Mouse (Mus musculus): ENCODE results near the gene Fam131b. TPM values are rescaled to one million over a fixed set of nuclear protein-coding genes. Genes with fewer than 3 reads are reported as not detected.

Gene Fam131b
- polyA plus RNA-seq, 1 experiment from 2014 or later = 4.0 TPM

GRCm38 (mm10) chr6:42310427-42311053 lies 13.9 kb downstream of the Fam131b start:
- Histone ChIP-seq H3K4me3 (no peak overlapping the region), H3K9ac (no peak overlapping the region), H3K36me3 (ENCODE audit: poor library complexity, severe bottlenecking) (peaks cover 84% of the 10 kb centered on the region), H3K27ac (no peak overlapping the region), H3K27me3 (no peaks in the 10 kb centered on the region), H3K4me2 (no peak overlapping the region), H3K9me3 (replicated peaks) (no peaks in the 10 kb centered on the region), H3K4me1 (no peaks in the 10 kb centered on the region)
- no peak for ATAC-seq
- WGBS = 94% methylated on average over 2 of the region's 2 CpGs

- Histone ChIP-seq H3K4me1 (no peaks in the 10 kb centered on the region), H3K9me3 (replicated peaks) (no peaks in the 10 kb centered on the region), H3K27me3 (no peaks in the 10 kb centered on the region), H3K4me2 (no peak overlapping the region), H3K4me3 (no peak overlapping the region), H3K27ac (no peak overlapping the region), H3K9ac (no peak overlapping the region), H3K36me3 (ENCODE audit: poor library complexity, severe bottlenecking) (peaks cover 89% of the 10 kb centered on the region)
- ATAC-seq = no peak
- 50% methylated on average over 8 of the region's 8 CpGs for WGBS
Measured at GRCm38 (mm10) chr6:42309816-42310378, 14.5 kb downstream of the Fam131b start.

GRCm38 (mm10) chr6:42299362-42299761 lies 25.1 kb downstream of the Fam131b start:
- no peaks in the 10 kb centered on the region for H3K4me1 ChIP-seq
- 95% methylated on average over 5 of the region's 5 CpGs for WGBS
- H3K4me2 ChIP-seq = no peak overlapping the region
- no peak overlapping the region for H3K9ac ChIP-seq
- peaks cover 56% of the 10 kb centered on the region for H3K36me3 ChIP-seq (ENCODE audit: poor library complexity, severe bottlenecking)
- ATAC-seq = no peak
- H3K27me3 ChIP-seq = no peaks in the 10 kb centered on the region
- no peak overlapping the region for H3K27ac ChIP-seq
- no peaks in the 10 kb centered on the region for H3K9me3 ChIP-seq (replicated peaks)
- no peak overlapping the region for H3K4me3 ChIP-seq

GRCm38 (mm10) chr6:42295549-42296094 lies 28.8 kb downstream of the Fam131b start:
- no peak for ATAC-seq
- H3K9me3 ChIP-seq (replicated peaks) = no peaks in the 10 kb centered on the region
- no peak overlapping the region for H3K4me2 ChIP-seq
- no peak overlapping the region for H3K4me3 ChIP-seq
- no peaks in the 10 kb centered on the region for H3K4me1 ChIP-seq
- H3K27ac ChIP-seq = no peak overlapping the region
- H3K27me3 ChIP-seq = no peaks in the 10 kb centered on the region
- 87% methylated on average over 3 of the region's 3 CpGs for WGBS
- H3K36me3 ChIP-seq (ENCODE audit: poor library complexity, severe bottlenecking) = peaks cover 80% of the 10 kb centered on the region
- H3K9ac ChIP-seq = no peak overlapping the region

- no peak overlapping the region for H3K4me2 ChIP-seq
- no peaks in the 10 kb centered on the region for H3K9me3 ChIP-seq (replicated peaks)
- H3K4me3 ChIP-seq = no peak overlapping the region
- 90% methylated on average over 6 of the region's 6 CpGs for WGBS
- no peaks in the 10 kb centered on the region for H3K4me1 ChIP-seq
- H3K36me3 ChIP-seq (ENCODE audit: poor library complexity, severe bottlenecking) = peaks cover 67% of the 10 kb centered on the region
- no peaks in the 10 kb centered on the region for H3K27me3 ChIP-seq
- ATAC-seq = no peak
- no peak overlapping the region for H3K27ac ChIP-seq
- no peak overlapping the region for H3K9ac ChIP-seq
Measured at GRCm38 (mm10) chr6:42293327-42293726, 31.1 kb downstream of the Fam131b start.

- no peaks in the 10 kb centered on the region for H3K27me3 ChIP-seq
- peaks cover 69% of the 10 kb centered on the region for H3K36me3 ChIP-seq (ENCODE audit: poor library complexity, severe bottlenecking)
- no peak overlapping the region for H3K4me3 ChIP-seq
- no peak for ATAC-seq
- no peaks in the 10 kb centered on the region for H3K9me3 ChIP-seq (replicated peaks)
- H3K9ac ChIP-seq = no peak overlapping the region
- H3K4me1 ChIP-seq = no peaks in the 10 kb centered on the region
- no peak overlapping the region for H3K4me2 ChIP-seq
- H3K27ac ChIP-seq = no peak overlapping the region
Measured at GRCm38 (mm10) chr6:42287562-42287961, 36.9 kb downstream of the Fam131b start.

- 83% methylated on average over 5 of the region's 5 CpGs for WGBS
- Histone ChIP-seq H3K4me3 (no peak within 1 kb of the TSS), H3K36me3 (ENCODE audit: poor library complexity, severe bottlenecking) (peaks cover 68% of the 10 kb centered on the region), H3K4me1 (no peaks in the 10 kb centered on the region), H3K9me3 (replicated peaks) (no peaks in the 10 kb centered on the region), H3K4me2 (no peak within 1 kb of the TSS), H3K9ac (no peak within 1 kb of the TSS), H3K27ac (no peak within 1 kb of the TSS), H3K27me3 (no peaks in the 10 kb centered on the region)
- no peak for ATAC-seq
Measured at GRCm38 (mm10) chr6:42286448-42286847, 38.0 kb downstream of the Fam131b start, which contains the start of gene Clcn1. TSS of gene Clcn1 (plus strand) at chr6:42286685.

GRCm38 (mm10) chr6:42282865-42283528 lies 41.4 kb downstream of the Fam131b start:
- no peak for ATAC-seq
- Histone ChIP-seq H3K4me3 (no peak overlapping the region), H3K9me3 (replicated peaks) (no peaks in the 10 kb centered on the region), H3K9ac (no peak overlapping the region), H3K27ac (no peak overlapping the region), H3K36me3 (ENCODE audit: poor library complexity, severe bottlenecking) (peaks cover 84% of the 10 kb centered on the region), H3K27me3 (no peaks in the 10 kb centered on the region), H3K4me2 (no peak overlapping the region), H3K4me1 (no peaks in the 10 kb centered on the region)
- 80% methylated on average over 5 of the region's 5 CpGs for WGBS

GRCm38 (mm10) chr6:42276151-42276550 lies 48.3 kb downstream of the Fam131b start:
- no peaks in the 10 kb centered on the region for H3K9me3 ChIP-seq (replicated peaks)
- H3K9ac ChIP-seq = no peak overlapping the region
- peaks cover 88% of the 10 kb centered on the region for H3K36me3 ChIP-seq (ENCODE audit: poor library complexity, severe bottlenecking)
- no peak for ATAC-seq
- no peak overlapping the region for H3K4me2 ChIP-seq
- H3K27ac ChIP-seq = no peak overlapping the region
- no peaks in the 10 kb centered on the region for H3K27me3 ChIP-seq
- 38% methylated on average over 2 of the region's 2 CpGs for WGBS
- H3K4me3 ChIP-seq = no peak overlapping the region
- H3K4me1 ChIP-seq = peaks cover 6% of the 10 kb centered on the region; the same call in 1 of the 2 replicates

- ATAC-seq = no peak
- Histone ChIP-seq H3K36me3 (ENCODE audit: poor library complexity, severe bottlenecking) (peaks cover 76% of the 10 kb centered on the region), H3K4me3 (no peak overlapping the region), H3K4me2 (no peak overlapping the region), H3K4me1 (peaks cover 23% of the 10 kb centered on the region), H3K27ac (no peak overlapping the region), H3K9me3 (replicated peaks) (no peaks in the 10 kb centered on the region), H3K9ac (no peak overlapping the region), H3K27me3 (no peaks in the 10 kb centered on the region)
Measured at GRCm38 (mm10) chr6:42270817-42271216, 53.6 kb downstream of the Fam131b start.

GRCm38 (mm10) chr6:42265391-42266330 lies 58.8 kb downstream of the Fam131b start:
- peak overlapping the region; percentile 96 for H3K9ac ChIP-seq
- H3K36me3 ChIP-seq (ENCODE audit: poor library complexity, severe bottlenecking) = peaks cover 34% of the 10 kb centered on the region
- under 1% methylated on average over 21 of the region's 21 CpGs for WGBS
- peak overlapping the region; percentile 90 for H3K4me2 ChIP-seq
- H3K4me1 ChIP-seq = peaks cover 25% of the 10 kb centered on the region
- no peaks in the 10 kb centered on the region for H3K9me3 ChIP-seq (replicated peaks)
- peak overlapping the region; percentile 87 for H3K4me3 ChIP-seq
- no peak for ATAC-seq
- H3K27me3 ChIP-seq = no peaks in the 10 kb centered on the region
- H3K27ac ChIP-seq = peak overlapping the region; percentile 89

All from forebrain, embryonic 13.5 days (tissue).